Mouse (Mus musculus) heart, embryonic 16.5 days (tissue): ENCODE data around the gene Gm10134. TPM values are rescaled to one million over a fixed set of nuclear protein-coding genes. Genes with fewer than 3 reads are reported as not detected.

Source experiments
- ATAC-seq: fragments of 200-750 bp; cut with Nextera tagmentation; replicated peaks from 2 replicates; pipeline ENCODE4 v1.8.0; 2017; ENCODE audit warnings: moderate number of reproducible peaks; ENCODE audit not compliant: insufficient read depth, low FRiP score; ENCODE audit errors: extremely low read depth
- H3K27ac ChIP-seq: fragments of 300-500 bp; sonication (generic); 2 replicates; pipeline ENCODE4 v1.5.1; 2014; ENCODE audit warnings: mild to moderate bottlenecking, low read length, control low read depth, moderate library complexity
- H3K27me3 ChIP-seq: fragments of 300-500 bp; sonication (generic); 2 replicates; pipeline ENCODE4 v1.6.1; 2014; ENCODE audit warnings: low read length, mixed read lengths; ENCODE audit not compliant: control insufficient read depth, insufficient read depth
- H3K36me3 ChIP-seq: fragments of 300-500 bp; sonication (generic); 2 replicates; pipeline ENCODE4 v1.6.1; 2014; ENCODE audit not compliant: control insufficient read depth, insufficient read depth
- H3K4me1 ChIP-seq: fragments of 300-500 bp; sonication (generic); 2 replicates; pipeline ENCODE4 v1.6.1; 2014; ENCODE audit warnings: low read length, mixed read lengths; ENCODE audit not compliant: control insufficient read depth, insufficient read depth
- H3K4me2 ChIP-seq: fragments of 300-500 bp; sonication (generic); 2 replicates; pipeline ENCODE4 v1.6.1; 2014; ENCODE audit warnings: low read depth, mild to moderate bottlenecking, control low read depth, low read length
- H3K4me3 ChIP-seq: fragments of 300-500 bp; sonication (generic); 2 replicates; pipeline ENCODE4 v1.5.1; 2014; ENCODE audit warnings: mild to moderate bottlenecking, control low read depth, low read length
- H3K9ac ChIP-seq: fragments of 300-500 bp; sonication (generic); 2 replicates; pipeline ENCODE4 v1.6.1; 2014; ENCODE audit warnings: low read length, control low read depth
- H3K9me3 ChIP-seq: fragments of 300-500 bp; sonication (generic); replicated peaks from 2 replicates; pipeline ENCODE4 v1.6.1; 2016; ENCODE audit warnings: low read length; ENCODE audit not compliant: control insufficient read depth
- WGBS: fragments of 180-500 bp; shearing (Covaris S2); extraction: QIAGEN DNeasy Blood & Tissue Kit; methylation state at CpG from one replicate; pipeline ENCODE4 v1.1.7; 2014; 5-methylcytosine and 5-hydroxymethylcytosine counted together
- polyA plus RNA-seq: library from polyadenylated mRNA; unstranded; fragments of >200 nt; fragmentation: Nextera tagmentation; extraction: Ambion mirVana; gene quantifications from 2 replicates; pipeline ENCODE4 v1.2.1, GENCODE M21; 2015

The Gm10134 gene
- polyA plus RNA-seq, 1 experiment from 2014 or later = 1.4 TPM

- H3K36me3 ChIP-seq = no peaks in the 10 kb centered on the region
- ATAC-seq = no peak
- H3K27ac ChIP-seq = peak overlapping the region; percentile 77
- H3K4me3 ChIP-seq = no peak overlapping the region
- 0 out of 2 replicates have a peak overlapping the region, but pooled peaks have one; percentile 8 for H3K4me2 ChIP-seq
- H3K9me3 ChIP-seq = no peaks in the 10 kb centered on the region
- no peaks in the 10 kb centered on the region for H3K27me3 ChIP-seq
- H3K9ac ChIP-seq = peak overlapping the region; percentile 57; the same call in 1 of the 2 replicates
- peaks cover 40% of the 10 kb centered on the region for H3K4me1 ChIP-seq
- WGBS = 45% methylated on average over 12 of the region's 12 CpGs
Measured at GRCm38 (mm10) chr2:28525943-28526876, 20.3 kb downstream of the Gm10134 start.

GRCm38 (mm10) chr2:28527436-28528353 is 21.8 kb downstream of the Gm10134 start:
- Histone ChIP-seq H3K27me3 (no peaks in the 10 kb centered on the region), H3K4me3 (no peak overlapping the region), H3K9me3 (no peaks in the 10 kb centered on the region), H3K27ac (no peak overlapping the region), H3K4me1 (peaks cover 53% of the 10 kb centered on the region), H3K4me2 (no peak overlapping the region), H3K9ac (no peak overlapping the region), H3K36me3 (no peaks in the 10 kb centered on the region)
- ATAC-seq = no peak
- WGBS = 84% methylated on average over 20 of the region's 20 CpGs

GRCm38 (mm10) chr2:28528354-28528730 is 22.4 kb downstream of the Gm10134 start:
- H3K4me1 ChIP-seq = peaks cover 56% of the 10 kb centered on the region
- H3K27me3 ChIP-seq = no peaks in the 10 kb centered on the region
- no peak overlapping the region for H3K4me2 ChIP-seq
- 83% methylated on average over 7 of the region's 7 CpGs for WGBS
- no peak for ATAC-seq
- H3K36me3 ChIP-seq = no peaks in the 10 kb centered on the region
- no peak overlapping the region for H3K9ac ChIP-seq
- no peak overlapping the region for H3K27ac ChIP-seq
- H3K4me3 ChIP-seq = no peak overlapping the region
- H3K9me3 ChIP-seq = no peaks in the 10 kb centered on the region

GRCm38 (mm10) chr2:28529856-28530255 is 24.0 kb downstream of the Gm10134 start:
- H3K4me2 ChIP-seq = no peak overlapping the region
- H3K4me3 ChIP-seq = no peak overlapping the region
- H3K27ac ChIP-seq = peak overlapping the region; percentile 41; the same call in 1 of the 2 replicates
- H3K36me3 ChIP-seq = no peaks in the 10 kb centered on the region
- H3K9me3 ChIP-seq = no peaks in the 10 kb centered on the region
- H3K27me3 ChIP-seq = no peaks in the 10 kb centered on the region
- no peak overlapping the region for H3K9ac ChIP-seq
- no peak for ATAC-seq
- WGBS = 72% methylated on average over 4 of the region's 4 CpGs
- H3K4me1 ChIP-seq = peaks cover 60% of the 10 kb centered on the region

GRCm38 (mm10) chr2:28530311-28530710 is 24.4 kb downstream of the Gm10134 start:
- Histone ChIP-seq H3K4me3 (no peak overlapping the region), H3K27me3 (no peaks in the 10 kb centered on the region), H3K4me1 (peaks cover 61% of the 10 kb centered on the region), H3K9me3 (no peaks in the 10 kb centered on the region), H3K9ac (no peak overlapping the region), H3K27ac (0 out of 2 replicates have a peak overlapping the region, but pooled peaks have one; percentile 19), H3K36me3 (no peaks in the 10 kb centered on the region), H3K4me2 (no peak overlapping the region)
- no peak for ATAC-seq
- WGBS = 61% methylated on average over 7 of the region's 7 CpGs

GRCm38 (mm10) chr2:28532938-28533771 is 27.3 kb downstream of the Gm10134 start:
- Histone ChIP-seq H3K9ac (peak overlapping the region; percentile 81), H3K4me2 (peak overlapping the region; percentile 77), H3K9me3 (no peaks in the 10 kb centered on the region), H3K4me1 (peaks cover 59% of the 10 kb centered on the region), H3K36me3 (no peaks in the 10 kb centered on the region), H3K27ac (peak overlapping the region; percentile 86), H3K4me3 (peak overlapping the region; percentile 73), H3K27me3 (no peaks in the 10 kb centered on the region)
- peak; percentile 91 for ATAC-seq
- 2% methylated on average over 49 of the region's 49 CpGs for WGBS

GRCm38 (mm10) chr2:28533901-28534435 is 28.1 kb downstream of the Gm10134 start:
- ATAC-seq = no peak

More at GRCm38 (mm10) chr2:28533901-28534435, 28.1 kb downstream of the Gm10134 start:
- peak overlapping the region; percentile 77 for H3K4me2 ChIP-seq
- no peaks in the 10 kb centered on the region for H3K9me3 ChIP-seq
- H3K4me3 ChIP-seq = peak overlapping the region; percentile 73
- H3K4me1 ChIP-seq = peaks cover 67% of the 10 kb centered on the region
- H3K9ac ChIP-seq = peak overlapping the region; percentile 81
- H3K36me3 ChIP-seq = no peaks in the 10 kb centered on the region
- 61% methylated on average over 7 of the region's 7 CpGs for WGBS
- H3K27ac ChIP-seq = peak overlapping the region; percentile 86
- no peaks in the 10 kb centered on the region for H3K27me3 ChIP-seq
